Mouse (Mus musculus) skeletal muscle tissue, postnatal 0 days (tissue): ENCODE data around the gene Tspan32. TPM values are rescaled to one million over a fixed set of nuclear protein-coding genes. Genes with fewer than 3 reads are reported as not detected.

Source experiments
- polyA plus RNA-seq: library from polyadenylated mRNA; unstranded; fragments of >200 nt; fragmentation: Nextera tagmentation; extraction: Ambion mirVana; gene quantifications from 2 replicates; pipeline ENCODE4 v1.2.1, GENCODE M21; 2015

Tspan32 gene
- polyA plus RNA-seq, result 1.5 and 2.0 TPM in 2 replicates

DNA sequence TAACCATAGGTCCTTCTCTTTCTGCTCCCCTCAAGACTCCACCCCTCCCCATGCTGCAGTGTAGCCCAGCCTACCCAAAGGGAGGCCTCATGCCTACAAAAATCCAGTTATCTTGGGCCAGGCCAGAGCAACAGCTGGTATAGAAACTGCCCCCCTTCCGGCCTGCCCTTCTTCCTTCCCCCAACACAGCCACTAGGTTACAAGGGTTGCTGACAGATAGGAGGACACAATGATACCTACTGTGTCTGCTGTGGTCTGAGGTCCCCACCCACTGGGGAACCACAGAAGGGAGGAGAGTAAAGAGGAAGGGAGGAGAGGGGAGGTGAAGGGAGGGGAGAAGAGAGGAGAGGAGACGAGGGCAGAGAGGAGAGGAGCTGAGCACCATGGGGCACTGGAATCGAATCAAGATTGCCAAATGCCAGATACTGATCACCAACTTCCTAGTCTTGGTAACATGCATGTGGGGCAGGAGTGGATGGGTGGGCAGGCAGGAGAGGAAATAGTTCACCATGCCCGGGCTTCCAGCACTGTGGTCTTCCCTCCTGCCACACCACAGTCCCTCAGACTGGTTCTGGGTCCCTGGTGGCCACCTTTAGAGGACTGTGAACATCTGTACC, at the start of gene Tspan32:
Gene Tspan32 (plus strand): TSS at position 320 of the 617 bp plus-strand sequence.

GRCm38 (mm10) chr7:142968809-142969511, 35.9 kb upstream of the Tspan32 start, which contains the start of gene Ascl2:
Gene Ascl2 (minus strand): TSS chr7:142969264.

GRCm38 (mm10) chr7:143052626-143053007, 47.8 kb downstream of the Tspan32 start, which contains the start of gene Cd81:
Gene Cd81 (plus strand): TSS chr7:143052739.

GRCm38 (mm10) chr7:143068882-143069591, 64.2 kb downstream of the Tspan32 start, which contains the start of gene Tssc4:
Gene Tssc4 (plus strand): TSS chr7:143069249.

Other genes starting within 250 kb of the Tspan32 start
- gene Th, start 73.9 kb upstream of the Tspan32 start, polyA plus RNA-seq, result 1.3 and 1.4 TPM in 2 replicates
- 0.23 and 0.37 TPM in 2 replicates for gene Ascl2, start 35.8 kb upstream of the Tspan32 start, polyA plus RNA-seq
- 489 and 494 TPM in 2 replicates for gene Cd81, start 47.7 kb downstream of the Tspan32 start, polyA plus RNA-seq
- gene Tssc4, start 64.2 kb downstream of the Tspan32 start, polyA plus RNA-seq, result 31.6 and 34.4 TPM in 2 replicates
- gene Trpm5, start 89.6 kb downstream of the Tspan32 start, polyA plus RNA-seq, result 5.1 and 6.3 TPM in 2 replicates
- 4.8 and 5.0 TPM in 2 replicates for gene Kcnq1, start 101.3 kb downstream of the Tspan32 start, polyA plus RNA-seq